Mouse (Mus musculus): Measurements from ENCODE around the gene Hrk. TPM values are rescaled to one million over a fixed set of nuclear protein-coding genes. Genes with fewer than 3 reads are reported as not detected.

The Hrk gene
- polyA plus RNA-seq, 1 experiment: 0.01 TPM

- DNase-seq (ENCODE audit: low spot score): no peak
Measured at GRCm38 (mm10) chr5:118223142-118223757, 58.8 kb downstream of the Hrk start.

DNA sequence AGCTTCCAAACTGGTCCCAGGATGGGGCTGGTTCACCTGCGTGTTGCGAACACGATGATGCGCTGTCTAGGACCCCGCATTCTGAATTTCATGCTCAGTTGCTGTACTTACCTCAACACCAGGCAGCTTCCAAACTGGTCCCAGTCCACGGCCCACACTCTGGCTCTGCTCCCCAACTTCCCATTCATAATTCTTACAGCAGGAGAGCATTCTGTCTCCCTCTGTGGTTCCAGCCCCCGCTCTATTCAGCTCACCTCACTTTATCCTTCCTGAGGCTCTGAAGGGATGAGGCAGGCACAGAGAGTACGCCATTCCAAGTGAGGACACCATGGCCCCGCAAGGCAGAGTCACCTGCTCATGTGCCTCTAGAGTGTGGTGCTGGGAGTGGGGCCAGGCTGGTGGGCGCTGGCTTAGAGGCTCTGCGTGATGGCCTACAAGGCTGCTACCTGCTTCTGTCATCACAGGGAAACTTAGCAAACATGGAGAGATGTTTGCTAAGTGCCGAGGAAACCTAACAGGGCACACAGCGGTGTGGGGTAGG, 65.7 kb downstream of the Hrk start:
- DNase-seq (ENCODE audit: low spot score): no peak

GRCm38 (mm10) chr5:118236891-118237290, 72.4 kb downstream of the Hrk start:
- no peak for DNase-seq (ENCODE audit: low spot score)

Other genes with a start within 250 kb of the Hrk start
- 35.1 and 36.9 TPM in 2 replicates for gene Fbxo21, start 187.9 kb upstream of the Hrk start, polyA plus RNA-seq (2012; rRNA removed)
- 1.5 and 2.0 TPM in 2 replicates for gene Tesc, start 136.9 kb upstream of the Hrk start, polyA plus RNA-seq (2012; rRNA removed)
- gene Fbxw8, start 9.2 kb upstream of the Hrk start, polyA plus RNA-seq (2012; rRNA removed): 30.9 and 32.3 TPM in 2 replicates
- 3.7 and 4.3 TPM in 2 replicates for gene Rnft2, start 80.5 kb downstream of the Hrk start, polyA plus RNA-seq (2012; rRNA removed)
- gene 2410131K14Rik, start 80.6 kb downstream of the Hrk start, polyA plus RNA-seq (2012; rRNA removed): 9.9 and 10.3 TPM in 2 replicates

All from urinary bladder, adult 2 months (tissue).